Mouse (Mus musculus) C2C12 (cell line): Measurements from ENCODE around the gene Fam124b.

Experiments
- CTCF ChIP-seq: IDR thresholded peaks from one replicate; pipeline ENCODE4 v1.5.1; 2011; ENCODE audit not compliant: control insufficient read depth, insufficient read depth, insufficient read length
- USF1 ChIP-seq: IDR thresholded peaks from one replicate; pipeline ENCODE4 v1.6.1; 2011; ENCODE audit warnings: low read depth, mild to moderate bottlenecking, control low read depth, moderate library complexity

DNA sequence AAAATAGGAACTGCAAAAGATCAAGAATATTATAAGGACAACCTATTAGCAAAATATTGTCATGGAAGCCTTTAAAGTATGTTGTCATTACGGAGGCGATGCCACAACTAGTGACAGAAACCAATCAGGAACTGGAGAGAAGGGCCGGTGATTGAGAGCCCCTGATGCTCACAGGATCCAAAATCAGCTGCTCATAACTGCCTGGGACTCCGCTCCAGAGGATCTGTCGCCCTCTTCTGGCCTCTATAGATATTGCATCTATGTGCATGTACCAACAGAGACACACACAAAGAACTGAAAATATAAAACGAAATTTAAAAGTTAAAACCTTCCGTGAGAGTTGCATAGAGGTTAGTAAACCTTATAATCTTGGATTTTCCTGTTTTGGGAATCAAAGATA, 38.1 kb downstream of the Fam124b start:
- TF ChIP-seq CTCF (no peak), USF1 (no peak)
